Mouse (Mus musculus): ENCODE measurements around the gene Sacm1l. TPM values are rescaled to one million over a fixed set of nuclear protein-coding genes. Genes with fewer than 3 reads are reported as not detected.

Gene Sacm1l
- polyA plus RNA-seq, 1 experiment, result 8.1 TPM

- H3K36me3 ChIP-seq (ENCODE audit: control insufficient read depth, insufficient read depth, low read length), result peaks cover 42% of the 10 kb centered on the region
- H3K4me3 ChIP-seq (ENCODE audit: control insufficient read depth, insufficient read depth, low read length), result no peak overlapping the region
- no peak overlapping the region for H3K27ac ChIP-seq (ENCODE audit: control insufficient read depth, insufficient read depth, low read length)
- TF ChIP-seq CTCF (IDR thresholded peaks at IDR 0.05; ENCODE audit: borderline replicate concordance, control insufficient read depth, extremely low read depth, insufficient read depth, low read length, poor library complexity) (no peak), POLR2A (IDR thresholded peaks at IDR 0.05; ENCODE audit: control insufficient read depth, extremely low read depth, insufficient read depth, low read length, poor library complexity) (no peak)
- 99% methylated on average over 2 of the region's 2 CpGs for WGBS
- H3K4me1 ChIP-seq (replicated peaks; ENCODE audit: control insufficient read depth, insufficient read depth, low read length), result peaks cover 19% of the 10 kb centered on the region
- no peaks in the 10 kb centered on the region for H3K27me3 ChIP-seq (ENCODE audit: control insufficient read depth, insufficient read depth, low read length)
- DNase-seq, result no peak
Observed at GRCm38 (mm10) chr9:123515087-123515486, 14.5 kb upstream of the Sacm1l start.

- Histone ChIP-seq H3K27me3 (ENCODE audit: control insufficient read depth, insufficient read depth, low read length) (no peaks in the 10 kb centered on the region), H3K4me3 (ENCODE audit: control insufficient read depth, insufficient read depth, low read length) (no peak overlapping the region), H3K27ac (ENCODE audit: control insufficient read depth, insufficient read depth, low read length) (no peak overlapping the region), H3K4me1 (replicated peaks; ENCODE audit: control insufficient read depth, insufficient read depth, low read length) (peaks cover 20% of the 10 kb centered on the region), H3K36me3 (ENCODE audit: control insufficient read depth, insufficient read depth, low read length) (peaks cover 37% of the 10 kb centered on the region)
- WGBS, result 95% methylated on average over 7 of the region's 7 CpGs
- TF ChIP-seq CTCF (IDR thresholded peaks at IDR 0.05; ENCODE audit: borderline replicate concordance, control insufficient read depth, extremely low read depth, insufficient read depth, low read length, poor library complexity), result no peak
- no peak for TF ChIP-seq POLR2A (IDR thresholded peaks at IDR 0.05; ENCODE audit: control insufficient read depth, extremely low read depth, insufficient read depth, low read length, poor library complexity)
- DNase-seq, result no peak
Observed at GRCm38 (mm10) chr9:123516641-123517385, 12.7 kb upstream of the Sacm1l start.

- Histone ChIP-seq H3K4me3 (ENCODE audit: control insufficient read depth, insufficient read depth, low read length) (peak overlapping the region; percentile 18), H3K27me3 (ENCODE audit: control insufficient read depth, insufficient read depth, low read length) (no peaks in the 10 kb centered on the region), H3K36me3 (ENCODE audit: control insufficient read depth, insufficient read depth, low read length) (peaks cover 25% of the 10 kb centered on the region), H3K27ac (ENCODE audit: control insufficient read depth, insufficient read depth, low read length) (peak overlapping the region; percentile 84), H3K4me1 (replicated peaks; ENCODE audit: control insufficient read depth, insufficient read depth, low read length) (peaks cover 20% of the 10 kb centered on the region)
- DNase-seq, result peak; percentile 75
- TF ChIP-seq POLR2A (IDR thresholded peaks at IDR 0.05; ENCODE audit: control insufficient read depth, extremely low read depth, insufficient read depth, low read length, poor library complexity) (0 out of 2 replicates have a peak, but pooled peaks have one; percentile 30), CTCF (IDR thresholded peaks at IDR 0.05; ENCODE audit: borderline replicate concordance, control insufficient read depth, extremely low read depth, insufficient read depth, low read length, poor library complexity) (no peak)
- WGBS, result 8% methylated on average over 13 of the region's 13 CpGs
Observed at GRCm38 (mm10) chr9:123518969-123519894, 10.3 kb upstream of the Sacm1l start.

GRCm38 (mm10) chr9:123520735-123521134, 8.8 kb upstream of the Sacm1l start:
- DNase-seq, result no peak
- no peak overlapping the region for H3K27ac ChIP-seq (ENCODE audit: control insufficient read depth, insufficient read depth, low read length)
- 83% methylated on average over 3 of the region's 3 CpGs for WGBS

GRCm38 (mm10) chr9:123523676-123524075, 5.9 kb upstream of the Sacm1l start:
- 39% methylated on average over 3 of the region's 3 CpGs for WGBS
- H3K4me1 ChIP-seq (replicated peaks; ENCODE audit: control insufficient read depth, insufficient read depth, low read length), result peaks cover 21% of the 10 kb centered on the region
- peak; percentile 51 for DNase-seq

More at GRCm38 (mm10) chr9:123520735-123521134, 8.8 kb upstream of the Sacm1l start:
- peaks cover 25% of the 10 kb centered on the region for H3K36me3 ChIP-seq (ENCODE audit: control insufficient read depth, insufficient read depth, low read length)
- H3K4me1 ChIP-seq (replicated peaks; ENCODE audit: control insufficient read depth, insufficient read depth, low read length), result peaks cover 20% of the 10 kb centered on the region
- H3K27me3 ChIP-seq (ENCODE audit: control insufficient read depth, insufficient read depth, low read length), result no peaks in the 10 kb centered on the region
- no peak for TF ChIP-seq CTCF (IDR thresholded peaks at IDR 0.05; ENCODE audit: borderline replicate concordance, control insufficient read depth, extremely low read depth, insufficient read depth, low read length, poor library complexity)
- TF ChIP-seq POLR2A (IDR thresholded peaks at IDR 0.05; ENCODE audit: control insufficient read depth, extremely low read depth, insufficient read depth, low read length, poor library complexity), result no peak
- no peak overlapping the region for H3K4me3 ChIP-seq (ENCODE audit: control insufficient read depth, insufficient read depth, low read length)

GRCm38 (mm10) chr9:123525095-123525494, 4.5 kb upstream of the Sacm1l start:
- peak; percentile 69 for DNase-seq
- H3K4me3 ChIP-seq (ENCODE audit: control insufficient read depth, insufficient read depth, low read length), result no peak overlapping the region
- no peak overlapping the region for H3K27ac ChIP-seq (ENCODE audit: control insufficient read depth, insufficient read depth, low read length)
- 0% methylated on average over 1 of the region's 1 CpGs for WGBS
- H3K27me3 ChIP-seq (ENCODE audit: control insufficient read depth, insufficient read depth, low read length), result no peaks in the 10 kb centered on the region
- TF ChIP-seq POLR2A (IDR thresholded peaks at IDR 0.05; ENCODE audit: control insufficient read depth, extremely low read depth, insufficient read depth, low read length, poor library complexity) (no peak), CTCF (IDR thresholded peaks at IDR 0.05; ENCODE audit: borderline replicate concordance, control insufficient read depth, extremely low read depth, insufficient read depth, low read length, poor library complexity) (no peak)
- peaks cover 9% of the 10 kb centered on the region; the same call in 1 of the 2 replicates for H3K36me3 ChIP-seq (ENCODE audit: control insufficient read depth, insufficient read depth, low read length)
- peaks cover 8% of the 10 kb centered on the region for H3K4me1 ChIP-seq (replicated peaks; ENCODE audit: control insufficient read depth, insufficient read depth, low read length)

More at GRCm38 (mm10) chr9:123523676-123524075, 5.9 kb upstream of the Sacm1l start:
- TF ChIP-seq CTCF (IDR thresholded peaks at IDR 0.05; ENCODE audit: borderline replicate concordance, control insufficient read depth, extremely low read depth, insufficient read depth, low read length, poor library complexity) (peak; percentile 18; the same call in 1 of the 2 replicates), POLR2A (IDR thresholded peaks at IDR 0.05; ENCODE audit: control insufficient read depth, extremely low read depth, insufficient read depth, low read length, poor library complexity) (no peak)
- H3K27ac ChIP-seq (ENCODE audit: control insufficient read depth, insufficient read depth, low read length), result no peak overlapping the region
- H3K4me3 ChIP-seq (ENCODE audit: control insufficient read depth, insufficient read depth, low read length), result no peak overlapping the region
- peaks cover 9% of the 10 kb centered on the region; the same call in 1 of the 2 replicates for H3K36me3 ChIP-seq (ENCODE audit: control insufficient read depth, insufficient read depth, low read length)
- no peaks in the 10 kb centered on the region for H3K27me3 ChIP-seq (ENCODE audit: control insufficient read depth, insufficient read depth, low read length)
